In genomic region chr17:90456748-90457147, GRCm38 (mm10) we compare ENCODE assay signal across 12 mouse cellular contexts.
DNase-seq lines count a peak whose midpoint lies in the region; ATAC-seq and TF ChIP-seq lines count a peak whose summit lies in the region.
"Had no signal": no experiment of that assay in that cellular context is flagged by ENCODE, and none has a peak within 500 bp of the region (broad histone marks: within the 10 kb centered on the region; RNA-seq: fewer than 3 reads in every experiment).

No protein-coding gene starts in this region.

- H3K4me3 ChIP-seq in kidney, postnatal 0 days (replicated peaks; ENCODE audit: low read depth, low read length) = no peak overlapping the region
- no peak overlapping the region for H3K4me3 ChIP-seq in kidney, embryonic 14.5 days (ENCODE audit: low read length)
- H3K4me3 ChIP-seq in ES-Bruce4 (ENCODE audit: low read depth, low read length) = no peak overlapping the region
- H3K4me3 ChIP-seq in embryonic facial prominence, embryonic 10.5 days = no peak overlapping the region
- no peak overlapping the region for H3K4me3 ChIP-seq in midbrain, embryonic 14.5 days (replicated peaks; ENCODE audit: low read depth, low read length)

- no peak overlapping the region for H3K9ac ChIP-seq in kidney, postnatal 0 days (ENCODE audit: low read depth, low read length)
- no peak overlapping the region for H3K9ac ChIP-seq in kidney, embryonic 14.5 days (ENCODE audit: low read depth, low read length)
- H3K9ac ChIP-seq in ES-Bruce4 (ENCODE audit: low read depth, poor library complexity, severe bottlenecking) = no peak overlapping the region
- no peak overlapping the region for H3K9ac ChIP-seq in midbrain, embryonic 14.5 days (replicated peaks; ENCODE audit: low read length)
- H3K9ac ChIP-seq: heart, embryonic 15.5 days had no signal

- no peak for TF ChIP-seq POLR2A in ES-Bruce4 (IDR thresholded peaks at IDR 0.05; ENCODE audit: insufficient read depth, low read length)

- no peak for DNase-seq in kidney, postnatal 0 days (ENCODE audit: low spot score)
- DNase-seq in embryonic facial prominence, embryonic 10.5 days (ENCODE audit: low spot score) = peak; percentile 10
- peak; percentile 45 for DNase-seq in midbrain, embryonic 14.5 days
- DNase-seq in adrenal gland, postnatal 4 days (ENCODE audit: low spot score in 2 of 2) = no peak
- DNase-seq in frontal cortex, postnatal 25 days (ENCODE audit: low spot score in 2 of 2) = no peak
- DNase-seq in spleen, postnatal 4 days (ENCODE audit: low spot score in 2 of 2) = no peak
- DNase-seq: cerebellum, postnatal 36 days; gastrocnemius, postnatal 14 days had no signal

- peak; percentile 20; the same call in 1 of the 2 replicates for TF ChIP-seq CTCF in kidney, postnatal 0 days (IDR thresholded peaks at IDR 0.05; ENCODE audit: low read depth)
- peak; percentile 16 for TF ChIP-seq CTCF in ES-Bruce4 (IDR thresholded peaks at IDR 0.05; ENCODE audit: low read depth, low read length)

- no peaks in the 10 kb centered on the region for H3K4me1 ChIP-seq in kidney, postnatal 0 days (replicated peaks; ENCODE audit: insufficient read depth, low read length)
- H3K4me1 ChIP-seq in kidney, embryonic 14.5 days (ENCODE audit: control insufficient read depth, insufficient read depth, low read length) = peaks cover 5% of the 10 kb centered on the region; the same call in 1 of the 2 replicates
- no peaks in the 10 kb centered on the region for H3K4me1 ChIP-seq in ES-Bruce4 (ENCODE audit: control insufficient read depth, insufficient read depth, low read length)
- H3K4me1 ChIP-seq in embryonic facial prominence, embryonic 10.5 days = peaks cover 25% of the 10 kb centered on the region
- H3K4me1 ChIP-seq in midbrain, embryonic 14.5 days (ENCODE audit: control insufficient read depth, insufficient read depth, low read length) = peaks cover 12% of the 10 kb centered on the region; the same call in 1 of the 2 replicates

- no peak for TF ChIP-seq EP300 in ES-Bruce4 (IDR thresholded peaks at IDR 0.05; ENCODE audit: insufficient read depth, low read depth, low read length)

- H3K27me3 ChIP-seq in kidney, postnatal 0 days (ENCODE audit: insufficient read depth, low read length) = peaks cover 17% of the 10 kb centered on the region
- peaks cover 17% of the 10 kb centered on the region for H3K27me3 ChIP-seq in kidney, embryonic 14.5 days (ENCODE audit: control insufficient read depth, insufficient read depth, low read length)
- H3K27me3 ChIP-seq in ES-Bruce4 (ENCODE audit: control insufficient read depth, insufficient read depth, low read length, poor library complexity, severe bottlenecking) = peaks cover 16% of the 10 kb centered on the region
- H3K27me3 ChIP-seq in embryonic facial prominence, embryonic 10.5 days (replicated peaks; ENCODE audit: low read depth, poor library complexity, severe bottlenecking) = peaks cover 59% of the 10 kb centered on the region
- H3K27me3 ChIP-seq in midbrain, embryonic 14.5 days (ENCODE audit: control insufficient read depth, insufficient read depth, low read length) = no peaks in the 10 kb centered on the region
- H3K27me3 ChIP-seq: CH12.LX had no signal

- no peak overlapping the region for H3K27ac ChIP-seq in kidney, postnatal 0 days
- no peak overlapping the region for H3K27ac ChIP-seq in kidney, embryonic 14.5 days (ENCODE audit: low read depth, low read length)
- H3K27ac ChIP-seq in ES-Bruce4 (ENCODE audit: insufficient read depth, low read length) = no peak overlapping the region
- no peak overlapping the region for H3K27ac ChIP-seq in embryonic facial prominence, embryonic 10.5 days (replicated peaks)
- peak overlapping the region; percentile 89; the same call in 1 of the 2 replicates for H3K27ac ChIP-seq in midbrain, embryonic 14.5 days (replicated peaks; ENCODE audit: low read depth, low read length)
- H3K27ac ChIP-seq: heart, embryonic 15.5 days had no signal

- H3K9me3 ChIP-seq in kidney, postnatal 0 days (replicated peaks; ENCODE audit: low read length) = no peaks in the 10 kb centered on the region
- H3K9me3 ChIP-seq in kidney, embryonic 14.5 days (ENCODE audit: control insufficient read depth, low read length) = no peaks in the 10 kb centered on the region
- no peaks in the 10 kb centered on the region for H3K9me3 ChIP-seq in ES-Bruce4 (replicated peaks; ENCODE audit: control insufficient read depth, insufficient read depth, low read length, poor library complexity, severe bottlenecking)
- H3K9me3 ChIP-seq in embryonic facial prominence, embryonic 10.5 days = no peaks in the 10 kb centered on the region
- H3K9me3 ChIP-seq in midbrain, embryonic 14.5 days (ENCODE audit: control insufficient read depth, low read length) = no peaks in the 10 kb centered on the region
- H3K9me3 ChIP-seq: heart, embryonic 15.5 days had no signal

- no peak overlapping the region for H3K4me2 ChIP-seq in kidney, postnatal 0 days (ENCODE audit: low read length)
- H3K4me2 ChIP-seq in kidney, embryonic 14.5 days (replicated peaks; ENCODE audit: low read depth, low read length) = no peak overlapping the region; the same call in 1 of the 2 replicates
- H3K4me2 ChIP-seq in midbrain, embryonic 14.5 days (ENCODE audit: low read length) = peak overlapping the region; percentile 77

- ATAC-seq in kidney, postnatal 0 days (replicated peaks; ENCODE audit: low FRiP score, low read depth) = no peak
- no peak for ATAC-seq in kidney, embryonic 14.5 days (ENCODE audit: low FRiP score, low TSS enrichment)
- no peak for ATAC-seq in midbrain, embryonic 14.5 days (ENCODE audit: low FRiP score, low TSS enrichment)

- H3K36me3 ChIP-seq in kidney, postnatal 0 days (ENCODE audit: insufficient read depth, low read length) = no peaks in the 10 kb centered on the region
- H3K36me3 ChIP-seq in kidney, embryonic 14.5 days (ENCODE audit: control insufficient read depth, insufficient read depth, low read length) = no peaks in the 10 kb centered on the region
- no peaks in the 10 kb centered on the region for H3K36me3 ChIP-seq in ES-Bruce4 (ENCODE audit: control insufficient read depth, insufficient read depth, low read length, poor library complexity, severe bottlenecking)
- no peaks in the 10 kb centered on the region for H3K36me3 ChIP-seq in embryonic facial prominence, embryonic 10.5 days (replicated peaks)
- no peaks in the 10 kb centered on the region for H3K36me3 ChIP-seq in midbrain, embryonic 14.5 days (ENCODE audit: control insufficient read depth, insufficient read depth, low read length)
- H3K36me3 ChIP-seq: heart, embryonic 15.5 days had no signal

- WGBS in kidney, postnatal 0 days = 47% methylated on average over 5 of the region's 5 CpGs
- WGBS in kidney, embryonic 14.5 days = 32% methylated on average over 5 of the region's 5 CpGs
- 27% methylated on average over 5 of the region's 5 CpGs for WGBS in embryonic facial prominence, embryonic 10.5 days
- 28% methylated on average over 5 of the region's 5 CpGs for WGBS in midbrain, embryonic 14.5 days

Comparison
In these comparisons a context has a peak if more than half of its experiments do, and no peak if none do; other contexts are left out.
1. DNase-seq: peak in embryonic facial prominence, embryonic 10.5 days (single experiment) and midbrain, embryonic 14.5 days (single experiment); none in kidney, postnatal 0 days (single experiment), adrenal gland, postnatal 4 days (0 of 2), frontal cortex, postnatal 25 days (0 of 2) and spleen, postnatal 4 days (0 of 2).